Mouse (Mus musculus) layer of hippocampus, adult 2 months (tissue): ENCODE results near the gene Ftl1. TPM values are rescaled to one million over a fixed set of nuclear protein-coding genes. Genes with fewer than 3 reads are reported as not detected.
A peak's percentile ranks its signal among the peaks of the same experiment; 100 is the strongest.
"Not testable (repeated sequence)": the region's sequence is repeated elsewhere in the genome, so short reads cannot be mapped to it uniquely, and the experiment has no call there.

Source experiments
- DNase-seq, 2 experiments: peaks; one replicate each; pipeline ENCODE4 v3.0.0; 2022; ENCODE audit warnings: low spot score in 2 of 2
- H3K27ac ChIP-seq: fragments of 200-600 bp; 2 replicates; pipeline ENCODE4 v1.8.1; 2022
- H3K4me3 ChIP-seq: fragments of 200-600 bp; 2 replicates; pipeline ENCODE4 v1.8.1; 2022; ENCODE audit warnings: mild to moderate bottlenecking
- CTCF ChIP-seq: fragments of 200-600 bp; conservative IDR thresholded peaks from 2 replicates; pipeline ENCODE4 v1.8.1; 2022; ENCODE audit warnings: antibody characterized with exemption, mild to moderate bottlenecking, moderate library complexity
- total RNA-seq, 2 experiments: library from RNA; stranded (reverse); gene quantifications; 2 replicates each; pipeline ENCODE4 v1.2.3; 2021

Gene Ftl1
- total RNA-seq, 2 experiments from 2014 or later, result 186 to 204 TPM

DNA sequence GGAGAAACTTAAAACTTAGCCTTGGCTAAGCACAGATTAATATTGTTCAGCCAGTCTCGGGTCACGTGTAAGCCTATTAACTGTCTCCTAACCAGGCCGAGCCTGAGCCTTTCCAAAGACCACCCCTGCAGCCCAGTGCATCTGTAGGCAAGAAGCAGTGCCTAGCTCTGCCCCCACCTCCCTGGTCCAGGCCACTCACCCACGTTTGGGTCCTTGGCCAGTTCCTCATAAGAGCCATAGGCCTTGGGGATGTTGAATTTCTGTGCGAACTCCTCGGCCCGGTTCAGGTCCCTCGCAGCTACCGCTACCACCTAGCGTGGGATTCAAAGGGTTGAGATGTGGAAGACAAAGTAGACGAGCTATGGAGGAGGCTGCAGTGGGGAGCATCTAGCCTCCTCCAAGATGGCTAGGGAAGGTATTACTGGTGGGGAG is 28.2 kb upstream of the Ftl1 start:
- Histone ChIP-seq H3K4me3 (no peak overlapping the region), H3K27ac (no peak overlapping the region; the same call in 1 of the 2 replicates)
- TF ChIP-seq CTCF, result no peak
- DNase-seq, result no peak

DNA sequence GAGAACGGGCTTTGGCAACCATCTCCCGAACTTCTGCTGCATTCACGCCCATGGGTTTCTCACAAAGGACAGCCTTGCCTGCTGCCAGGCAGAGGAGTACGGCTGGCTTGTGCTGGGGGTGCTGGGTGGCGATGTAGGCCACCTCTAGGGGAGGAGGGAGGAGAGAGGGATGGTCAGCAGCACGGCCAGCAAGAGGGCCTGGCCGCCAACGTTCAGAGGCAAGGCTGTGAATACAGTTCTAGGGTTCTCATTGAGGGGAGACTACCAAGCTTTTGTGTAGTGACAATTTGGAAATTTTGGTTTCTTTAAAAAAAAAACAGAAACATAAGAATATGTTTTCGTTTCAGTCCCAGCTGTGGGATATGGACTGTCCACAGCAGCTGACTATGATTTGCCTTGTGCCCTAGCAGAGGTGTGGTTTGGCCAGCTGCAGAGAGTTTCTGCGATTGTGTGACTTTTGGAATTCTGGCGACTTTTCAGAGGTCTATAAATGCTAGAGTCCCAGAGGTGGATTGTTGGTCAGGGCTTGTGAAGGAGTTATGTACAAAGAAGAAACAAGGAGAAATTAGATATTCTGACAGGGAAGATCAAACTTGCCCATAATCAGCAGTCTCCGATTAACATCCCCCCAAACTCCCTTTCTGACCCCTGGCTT is 27.2 kb upstream of the Ftl1 start, which contains the start of gene Gm45808:
TSS of gene Gm45808 (minus strand) at position 51 of the 655 bp plus-strand sequence.
- no peak within 1 kb of the TSS for H3K4me3 ChIP-seq
- TF ChIP-seq CTCF, result no peak
- H3K27ac ChIP-seq, result no peak within 1 kb of the TSS
- DNase-seq, result no peak

DNA sequence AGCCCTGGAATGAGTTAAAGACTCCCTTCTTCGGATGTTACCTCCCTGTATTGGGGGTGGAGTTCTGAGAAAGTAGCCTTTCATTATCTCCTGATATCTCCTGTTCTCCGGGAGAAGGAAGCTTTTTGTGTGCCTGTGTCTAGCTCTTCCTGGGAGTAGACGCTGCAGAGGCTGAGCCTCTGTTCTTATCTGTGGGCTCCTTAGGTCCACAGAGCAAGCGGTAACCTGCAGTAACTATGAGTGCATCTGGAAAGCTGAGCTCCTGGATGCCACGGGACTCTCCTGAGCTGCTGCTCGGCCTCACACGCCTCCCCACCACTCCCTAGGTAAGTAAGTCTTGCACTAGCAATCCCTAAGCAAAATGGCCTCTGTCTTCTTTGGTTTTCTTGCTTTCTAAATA is 26.5 kb upstream of the Ftl1 start:
- no peak for TF ChIP-seq CTCF
- no peak for DNase-seq
- no peak overlapping the region for H3K4me3 ChIP-seq
- no peak overlapping the region for H3K27ac ChIP-seq

DNA sequence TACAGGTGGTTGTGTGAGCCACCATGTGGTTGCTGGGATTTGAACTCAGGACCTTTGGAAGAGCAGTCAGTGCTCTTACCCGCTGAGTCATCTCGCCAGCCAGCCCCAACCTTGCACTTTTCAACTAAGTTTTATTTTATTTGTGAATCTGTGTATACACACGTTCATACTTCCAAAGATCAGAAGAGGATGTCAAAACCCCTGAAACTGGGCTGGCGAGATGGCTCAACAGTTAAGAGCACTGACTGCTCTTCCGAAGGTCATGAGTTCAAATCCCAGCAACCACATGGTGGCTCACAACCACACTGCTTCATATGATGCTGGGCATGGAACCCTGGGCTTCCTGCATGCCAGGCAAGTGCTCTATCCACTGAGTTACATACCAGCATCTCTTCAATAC is 25.3 kb upstream of the Ftl1 start:
- DNase-seq, H3K27ac ChIP-seq, H3K4me3 ChIP-seq: not testable (repeated sequence)

DNA sequence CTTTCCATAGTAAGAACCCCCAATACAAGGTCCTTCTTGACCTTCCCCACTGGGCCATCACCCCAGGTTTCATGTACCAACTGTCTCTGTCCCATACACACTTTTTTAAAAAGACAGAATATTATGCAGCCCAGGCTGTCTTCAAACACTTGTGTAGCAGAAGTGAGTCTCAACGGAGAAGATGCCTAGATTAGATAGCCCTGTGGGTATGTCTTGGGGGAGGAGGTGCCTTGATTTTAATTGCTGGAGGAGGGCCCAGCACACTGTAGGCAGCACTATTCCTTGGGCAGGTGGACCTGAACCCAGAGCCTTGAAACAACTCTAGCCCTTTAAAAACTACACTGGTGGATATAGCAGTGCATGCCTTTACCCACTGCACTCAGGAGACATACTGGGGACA is 22.5 kb upstream of the Ftl1 start:
- no peak overlapping the region for H3K4me3 ChIP-seq
- no peak for TF ChIP-seq CTCF
- DNase-seq, result no peak
- H3K27ac ChIP-seq, result no peak overlapping the region

DNA sequence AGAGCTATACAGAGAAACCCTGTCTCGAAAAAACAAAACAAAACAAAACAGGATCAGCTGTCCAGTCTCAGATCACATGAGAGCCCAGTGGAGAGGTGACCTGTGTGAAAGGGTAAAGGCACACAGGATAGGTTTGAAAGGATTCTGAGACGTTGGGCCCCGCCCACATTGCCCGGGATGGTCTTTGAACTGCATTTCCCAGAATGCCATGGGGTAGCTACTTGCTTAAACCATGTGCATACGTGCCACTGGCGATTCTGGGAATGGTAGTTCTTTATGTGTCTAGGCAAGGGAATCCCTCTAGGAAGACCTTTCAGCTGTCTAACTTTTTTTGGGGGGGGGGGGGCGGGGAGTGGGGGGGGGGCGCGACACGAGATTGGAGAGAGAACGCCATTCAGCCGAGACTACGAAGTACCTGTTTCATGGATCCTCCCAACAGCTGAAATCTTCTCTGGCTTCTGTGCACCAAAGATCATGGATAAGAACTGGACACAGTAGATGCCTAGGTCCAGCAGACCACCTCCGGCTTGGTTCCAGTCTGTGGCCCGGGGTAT is 21.8 kb upstream of the Ftl1 start, which contains the start of gene Tulp2:
TSS of gene Tulp2 (plus strand) at position 504 of the 554 bp plus-strand sequence.
- no peak within 1 kb of the TSS for H3K4me3 ChIP-seq
- peak; percentile 69 to 75 for DNase-seq
- no peak for TF ChIP-seq CTCF
- no peak within 1 kb of the TSS for H3K27ac ChIP-seq

DNA sequence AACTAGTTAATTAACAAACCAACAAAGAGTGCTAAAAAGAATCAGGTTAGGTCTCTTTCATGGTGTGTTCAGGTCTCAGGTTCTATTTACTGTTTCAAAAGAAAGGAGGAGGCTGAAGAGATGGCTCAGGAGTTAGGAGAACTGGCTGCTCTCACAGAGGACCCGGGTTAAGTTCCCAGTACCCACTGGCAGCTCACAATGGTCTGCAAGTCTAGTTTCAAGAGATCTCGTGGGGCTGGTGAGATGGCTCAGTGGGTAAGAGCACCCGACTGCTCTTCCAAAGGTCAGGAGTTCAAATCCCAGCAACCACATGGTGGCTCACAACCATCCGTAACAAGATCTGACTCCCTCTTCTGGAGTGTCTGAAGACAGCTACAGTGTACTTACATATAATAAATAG is 20.6 kb upstream of the Ftl1 start:
- not testable (repeated sequence) for H3K4me3 ChIP-seq, H3K27ac ChIP-seq, DNase-seq

DNA sequence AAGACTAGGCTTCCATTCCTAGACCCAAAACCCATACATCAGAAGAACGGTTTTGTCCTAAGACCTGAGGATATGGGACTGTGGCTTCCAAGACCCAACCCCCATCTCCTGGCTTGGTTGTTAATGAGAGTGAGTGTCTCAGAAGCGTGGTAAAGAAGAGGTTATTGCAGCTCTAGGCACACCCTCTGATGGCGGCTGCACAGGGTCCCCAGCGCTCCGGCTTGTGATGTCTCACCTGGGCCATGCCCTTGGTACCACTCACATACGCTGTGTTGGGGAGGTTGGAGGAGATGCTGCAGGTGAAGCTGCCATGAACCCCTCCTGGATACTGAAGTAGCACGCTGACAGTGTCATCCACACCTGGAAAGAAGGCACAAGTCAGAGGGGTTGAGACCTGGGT is 19.1 kb upstream of the Ftl1 start:
- TF ChIP-seq CTCF, result no peak
- no peak overlapping the region for H3K27ac ChIP-seq
- no peak for DNase-seq
- no peak overlapping the region for H3K4me3 ChIP-seq

DNA sequence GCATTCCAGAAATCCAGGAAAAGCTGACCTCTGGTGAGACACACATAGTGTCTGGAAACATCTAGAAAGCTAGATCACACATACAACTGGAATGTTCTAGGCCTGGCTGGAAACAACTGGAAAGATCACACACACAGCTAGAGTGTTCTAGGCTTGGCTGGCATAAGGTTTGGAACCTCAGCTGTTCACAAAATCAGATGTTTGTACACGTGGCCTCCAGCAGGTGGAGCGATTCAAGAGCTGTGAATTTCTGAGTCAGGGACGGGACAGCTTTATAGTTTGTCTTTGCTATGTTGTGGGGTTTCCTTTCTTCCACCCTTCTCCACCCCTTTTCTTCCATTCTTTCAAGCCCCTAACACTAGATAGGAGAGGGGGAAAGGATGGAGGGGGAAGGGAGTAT is 17.3 kb upstream of the Ftl1 start:
- peak; percentile 81 for TF ChIP-seq CTCF
- DNase-seq, result peak; percentile 54 to 57
- Histone ChIP-seq H3K27ac (no peak overlapping the region), H3K4me3 (no peak overlapping the region)

DNA sequence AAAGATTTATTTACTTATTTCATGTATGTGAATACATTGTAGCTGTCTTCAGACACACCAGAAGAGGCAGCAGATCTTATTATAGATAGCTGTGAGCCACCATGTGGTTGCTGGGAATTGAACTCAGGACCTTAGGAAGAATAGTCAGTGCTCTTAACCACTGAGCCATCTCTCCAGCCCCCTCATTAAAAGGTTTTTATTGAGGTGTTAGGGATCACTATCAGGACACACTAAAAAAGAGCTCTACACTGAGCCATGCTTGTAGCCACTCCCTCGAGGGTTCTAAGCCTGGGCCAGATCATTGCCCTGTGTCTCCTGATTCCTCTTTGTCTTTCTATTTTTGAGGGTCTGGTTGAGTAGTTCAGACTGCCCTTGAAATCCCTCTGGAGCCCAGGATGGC is 16.8 kb upstream of the Ftl1 start:
- Histone ChIP-seq H3K27ac (no peak overlapping the region), H3K4me3 (no peak overlapping the region)
- DNase-seq, result no peak
- no peak for TF ChIP-seq CTCF

DNA sequence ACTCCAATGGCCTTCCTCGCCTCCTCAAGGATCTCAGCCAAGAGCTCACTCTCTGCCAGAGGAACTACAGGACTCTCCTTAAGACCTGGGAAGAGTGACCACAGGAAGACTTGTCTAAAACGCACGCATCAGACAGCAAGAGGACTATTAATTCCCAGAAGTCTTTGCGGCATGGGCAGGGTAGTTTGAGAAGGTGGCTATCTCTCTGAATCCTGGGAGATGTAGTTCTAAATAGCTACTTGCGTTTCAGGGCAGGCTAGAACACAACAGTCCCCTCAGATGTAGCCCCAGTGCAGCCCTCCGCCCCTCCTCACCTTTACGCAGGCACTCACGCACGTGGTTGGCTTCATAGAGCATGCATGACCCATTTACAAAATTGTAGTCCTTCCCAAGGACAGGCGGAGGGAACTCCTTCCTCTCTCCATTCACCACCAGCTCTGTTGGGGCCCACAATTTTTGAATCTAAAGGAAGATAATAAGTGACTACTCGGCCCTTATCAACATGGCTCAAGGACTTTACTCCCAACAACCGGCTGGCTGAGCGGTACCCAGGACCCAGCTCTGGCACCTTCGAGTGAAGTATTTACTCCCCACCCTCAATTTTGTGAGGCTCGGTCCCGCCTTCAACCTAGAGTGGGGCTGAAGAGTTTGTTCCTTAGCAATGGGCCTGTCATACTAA is 15.7 kb upstream of the Ftl1 start:
- Histone ChIP-seq H3K27ac (peak overlapping the region; percentile 54), H3K4me3 (peak overlapping the region; percentile 53)

DNA sequence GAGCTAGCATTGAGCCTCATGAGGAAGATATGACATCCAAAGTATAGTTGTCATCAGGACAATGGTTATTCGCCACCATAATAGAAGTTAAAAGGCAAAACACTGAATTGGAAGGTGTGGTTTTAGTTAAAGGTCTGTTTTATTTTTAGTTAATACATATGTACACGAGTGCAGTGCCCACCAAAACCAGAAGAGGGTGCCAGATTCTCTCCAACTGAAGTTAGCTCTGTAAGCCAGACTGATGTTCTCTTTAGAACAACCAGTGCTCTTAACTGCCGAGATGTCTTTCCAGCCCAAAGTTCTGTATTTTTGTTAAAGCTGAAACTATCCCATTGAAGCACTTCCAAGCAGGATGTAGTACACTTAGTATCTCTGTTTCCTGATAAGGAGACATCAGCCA is 11.2 kb upstream of the Ftl1 start:
- Histone ChIP-seq H3K4me3 (no peak overlapping the region), H3K27ac (no peak overlapping the region)
- DNase-seq, result peak; percentile 53 to 76
- TF ChIP-seq CTCF, result peak; percentile 98

More for the DNA sequence above, 15.7 kb upstream of the Ftl1 start:
- no peak for TF ChIP-seq CTCF
- peak in 1 of 2 experiments; percentile 57 for DNase-seq

DNA sequence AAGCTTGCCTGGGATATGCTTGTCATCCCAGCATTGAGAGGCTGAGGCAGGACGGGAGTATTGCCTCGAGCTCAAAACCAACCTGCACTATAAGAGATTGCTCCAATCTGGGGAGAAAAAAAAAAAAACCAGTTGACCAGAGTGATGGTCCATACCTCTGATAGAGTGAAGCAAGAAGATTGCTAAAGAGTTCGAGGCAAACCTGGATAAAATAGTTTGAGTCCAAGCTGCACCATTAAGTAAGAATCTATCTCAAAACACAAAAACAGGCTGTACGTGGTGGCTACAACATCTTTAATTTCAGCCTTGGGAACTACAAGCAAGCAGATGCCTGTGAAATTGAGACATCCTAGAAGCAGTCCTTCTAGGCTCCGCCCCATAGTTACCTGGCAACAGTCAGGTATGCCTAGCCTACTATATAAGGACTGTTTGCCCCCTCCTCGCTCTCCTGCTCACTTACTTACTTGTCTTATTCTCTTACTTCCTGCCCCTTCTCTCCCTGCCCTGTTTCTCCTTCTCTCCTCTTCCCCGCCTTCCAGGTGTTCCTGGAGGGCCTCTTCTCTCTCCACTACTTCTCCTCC is 7.5 kb upstream of the Ftl1 start:
- no peak for TF ChIP-seq CTCF
- DNase-seq, result no peak
- H3K27ac ChIP-seq, result peak overlapping the region; percentile 96
- peak overlapping the region; percentile 75 for H3K4me3 ChIP-seq
